Mouse (Mus musculus): ENCODE results near the gene Bank1. TPM values are rescaled to one million over a fixed set of nuclear protein-coding genes. Genes with fewer than 3 reads are reported as not detected.

Bank1 gene
- polyA plus RNA-seq, 1 experiment from 2014 or later, result 0.19 TPM

DNA sequence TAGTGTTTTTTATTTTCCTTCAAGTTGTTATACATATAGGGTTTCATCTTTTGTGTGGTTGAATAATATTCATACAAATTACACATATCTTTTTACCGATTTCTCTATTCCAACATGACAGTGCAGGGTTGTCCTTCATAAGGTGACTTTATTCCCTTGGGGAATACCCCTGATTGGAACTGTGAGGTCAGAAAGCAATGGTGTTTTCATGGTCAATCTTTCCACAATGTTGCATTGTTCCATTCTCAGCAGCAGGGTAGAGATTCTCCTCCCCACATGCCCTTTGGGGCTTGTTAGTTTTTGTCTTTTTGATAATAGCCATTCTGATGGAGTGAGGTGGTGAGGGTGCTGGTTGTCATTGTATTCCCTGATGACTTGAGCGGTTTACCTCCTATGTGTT, 80.9 kb downstream of the Bank1 start:
- 60% methylated on average over 2 of the region's 2 CpGs for WGBS
- H3K4me1 ChIP-seq, result 0 out of 2 replicates have a peak, but pooled peaks cover 2% of the 10 kb centered on the region
- DNase-seq (ENCODE audit: low spot score), result no peak
- no peaks in the 10 kb centered on the region for H3K27me3 ChIP-seq (ENCODE audit: low read depth, poor library complexity, severe bottlenecking)
- H3K9me3 ChIP-seq (replicated peaks), result no peaks in the 10 kb centered on the region
- H3K36me3 ChIP-seq, result no peaks in the 10 kb centered on the region
- no peak overlapping the region for H3K4me3 ChIP-seq
- H3K27ac ChIP-seq (replicated peaks), result no peak overlapping the region

DNA sequence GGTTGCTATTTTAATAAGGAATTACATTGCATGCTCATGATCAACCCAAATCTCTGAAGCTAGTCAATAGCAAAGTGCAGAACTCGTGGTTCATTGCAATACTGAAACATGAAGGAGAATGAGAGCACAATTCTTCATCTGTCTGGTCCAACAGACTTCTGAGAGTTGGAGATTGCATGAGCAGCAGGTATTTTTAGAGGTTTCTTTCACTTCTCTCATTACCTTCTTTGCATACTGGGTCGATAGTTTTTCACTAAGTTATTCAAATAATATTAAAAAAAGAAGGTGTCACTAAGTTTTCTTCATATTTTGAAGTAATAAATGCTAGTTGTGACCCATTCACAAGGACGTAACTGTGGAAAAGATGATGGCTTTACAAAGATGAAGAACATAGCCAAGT, 87.1 kb downstream of the Bank1 start:
- no peak for DNase-seq (ENCODE audit: low spot score)
- Histone ChIP-seq H3K4me3 (no peak overlapping the region), H3K27ac (replicated peaks) (no peak overlapping the region), H3K9me3 (replicated peaks) (no peaks in the 10 kb centered on the region), H3K4me1 (0 out of 2 replicates have a peak, but pooled peaks cover 2% of the 10 kb centered on the region), H3K36me3 (no peaks in the 10 kb centered on the region), H3K27me3 (ENCODE audit: low read depth, poor library complexity, severe bottlenecking) (no peaks in the 10 kb centered on the region)
- 85% methylated on average over 3 of the region's 3 CpGs for WGBS

DNA sequence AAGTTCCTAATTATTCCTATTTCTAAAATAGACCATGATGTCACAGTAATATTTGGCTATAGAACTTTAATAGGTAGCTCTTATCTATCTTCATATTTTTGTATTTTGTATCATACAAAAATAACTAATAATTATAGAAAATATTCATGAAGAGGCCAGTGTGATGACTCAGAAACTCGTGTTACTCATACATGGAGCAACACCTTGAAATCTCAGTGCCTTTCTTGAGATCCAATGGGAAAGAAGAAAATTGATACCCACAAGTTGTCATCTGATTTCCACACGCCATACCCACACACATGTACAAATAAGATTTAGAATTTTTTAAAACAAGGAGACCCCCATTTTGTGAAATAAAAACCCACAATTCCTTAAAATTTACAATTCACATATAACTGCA, 92.4 kb downstream of the Bank1 start:
- 83% methylated on average over 2 of the region's 2 CpGs for WGBS
- H3K9me3 ChIP-seq (replicated peaks), result no peaks in the 10 kb centered on the region
- no peaks in the 10 kb centered on the region for H3K27me3 ChIP-seq (ENCODE audit: low read depth, poor library complexity, severe bottlenecking)
- no peak for DNase-seq (ENCODE audit: low spot score)
- no peak overlapping the region for H3K4me3 ChIP-seq
- no peak overlapping the region for H3K27ac ChIP-seq (replicated peaks)
- H3K4me1 ChIP-seq, result no peaks in the 10 kb centered on the region
- no peaks in the 10 kb centered on the region for H3K36me3 ChIP-seq

DNA sequence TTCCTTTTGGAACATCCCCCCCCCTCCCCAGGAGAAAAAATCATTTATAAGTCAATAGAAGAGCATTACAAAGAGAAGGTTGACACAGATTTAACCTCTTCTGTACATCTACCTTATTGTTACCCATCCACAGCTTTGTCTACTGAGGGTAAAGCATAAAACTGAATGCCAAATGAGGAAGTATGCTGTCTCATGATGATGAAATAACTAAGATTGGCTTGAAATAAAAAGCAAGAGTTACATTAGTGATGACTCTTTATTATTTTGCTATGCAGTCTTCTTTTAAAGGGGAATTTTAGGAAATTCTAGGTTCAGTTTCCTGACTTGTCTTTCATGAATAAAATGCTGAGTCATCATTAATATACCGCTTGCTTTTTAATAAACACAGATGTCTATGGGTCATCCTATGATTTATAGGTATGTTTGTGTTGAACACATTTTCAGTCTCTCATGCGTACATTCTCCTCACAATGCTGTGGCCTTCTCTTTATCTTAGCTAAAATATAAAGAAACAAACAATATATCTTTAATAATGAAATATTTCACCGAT, 95.2 kb downstream of the Bank1 start:
- no peaks in the 10 kb centered on the region for H3K27me3 ChIP-seq (ENCODE audit: low read depth, poor library complexity, severe bottlenecking)
- no peak for DNase-seq (ENCODE audit: low spot score)
- 91% methylated on average over 3 of the region's 3 CpGs for WGBS

DNA sequence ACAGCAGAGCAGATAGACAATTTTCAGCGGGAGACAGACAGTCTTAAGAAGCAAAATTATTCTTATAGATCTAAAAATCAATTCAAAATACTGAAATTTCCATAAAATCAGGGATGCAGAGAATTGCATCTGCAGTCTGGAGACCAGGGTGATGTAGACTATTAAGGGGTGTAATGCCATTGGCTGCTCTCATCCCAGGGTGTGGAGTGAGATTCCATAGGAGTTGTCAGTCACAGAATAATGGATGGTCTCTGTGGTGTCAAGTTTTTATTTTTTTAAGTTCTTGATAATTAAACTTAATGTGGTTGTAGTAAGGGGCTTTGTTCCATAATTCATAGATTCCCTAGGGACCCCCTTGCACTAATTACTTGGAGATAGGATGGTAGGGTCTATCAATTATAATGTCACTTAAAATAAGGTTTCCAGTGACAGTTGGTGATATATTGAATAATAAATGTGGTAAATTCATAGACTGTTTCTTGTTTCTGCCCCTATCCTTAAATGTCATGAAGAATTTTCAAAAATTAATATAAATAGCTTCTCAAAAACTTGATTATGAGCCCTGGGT, 136.1 kb downstream of the Bank1 start:
- DNase-seq (ENCODE audit: low spot score), result no peak
- WGBS, result 82% methylated on average over 1 of the region's 1 CpGs
- no peaks in the 10 kb centered on the region for H3K27me3 ChIP-seq (ENCODE audit: low read depth, poor library complexity, severe bottlenecking)

More for the DNA sequence above, 95.2 kb downstream of the Bank1 start:
- no peaks in the 10 kb centered on the region for H3K4me1 ChIP-seq
- H3K36me3 ChIP-seq, result no peaks in the 10 kb centered on the region
- H3K4me3 ChIP-seq, result no peak overlapping the region
- no peak overlapping the region for H3K27ac ChIP-seq (replicated peaks)
- no peaks in the 10 kb centered on the region for H3K9me3 ChIP-seq (replicated peaks)

DNA sequence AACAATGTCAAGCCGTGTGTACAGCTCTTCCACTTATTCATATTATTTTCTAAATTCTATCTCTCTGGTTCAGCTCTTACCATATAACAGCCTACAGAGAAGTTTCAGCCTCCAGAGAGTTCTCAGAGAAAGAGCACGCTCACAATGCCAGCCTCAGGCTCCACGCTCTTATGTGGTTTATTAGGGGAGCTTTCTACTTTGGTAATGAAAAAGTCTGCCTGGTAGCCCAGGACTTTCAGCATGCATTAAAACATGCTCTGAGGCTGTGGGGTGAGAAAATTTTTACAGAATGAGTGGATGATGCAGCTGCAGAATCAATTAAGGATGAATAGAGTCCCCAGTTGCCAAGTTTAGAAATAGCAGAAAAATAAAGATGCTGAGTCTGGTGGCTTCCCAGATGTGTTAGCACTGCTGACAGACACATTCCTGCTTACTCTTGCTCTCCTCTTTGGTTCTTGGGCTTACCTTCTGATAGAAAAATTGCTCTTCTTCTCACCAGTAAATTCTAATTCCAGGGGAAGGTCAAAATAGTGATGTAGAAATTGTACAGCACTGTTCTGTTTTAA, 139.2 kb downstream of the Bank1 start:
- Histone ChIP-seq H3K9me3 (replicated peaks) (no peaks in the 10 kb centered on the region), H3K27me3 (ENCODE audit: low read depth, poor library complexity, severe bottlenecking) (no peaks in the 10 kb centered on the region), H3K4me3 (no peak overlapping the region), H3K4me1 (no peaks in the 10 kb centered on the region), H3K36me3 (no peaks in the 10 kb centered on the region), H3K27ac (replicated peaks) (no peak overlapping the region)
- DNase-seq (ENCODE audit: low spot score), result no peak
- 90% methylated on average over 3 of the region's 3 CpGs for WGBS

More for the DNA sequence above, 136.1 kb downstream of the Bank1 start:
- H3K4me1 ChIP-seq, result no peaks in the 10 kb centered on the region
- no peaks in the 10 kb centered on the region for H3K36me3 ChIP-seq
- H3K9me3 ChIP-seq (replicated peaks), result no peaks in the 10 kb centered on the region
- no peak overlapping the region for H3K4me3 ChIP-seq
- H3K27ac ChIP-seq (replicated peaks), result no peak overlapping the region

DNA sequence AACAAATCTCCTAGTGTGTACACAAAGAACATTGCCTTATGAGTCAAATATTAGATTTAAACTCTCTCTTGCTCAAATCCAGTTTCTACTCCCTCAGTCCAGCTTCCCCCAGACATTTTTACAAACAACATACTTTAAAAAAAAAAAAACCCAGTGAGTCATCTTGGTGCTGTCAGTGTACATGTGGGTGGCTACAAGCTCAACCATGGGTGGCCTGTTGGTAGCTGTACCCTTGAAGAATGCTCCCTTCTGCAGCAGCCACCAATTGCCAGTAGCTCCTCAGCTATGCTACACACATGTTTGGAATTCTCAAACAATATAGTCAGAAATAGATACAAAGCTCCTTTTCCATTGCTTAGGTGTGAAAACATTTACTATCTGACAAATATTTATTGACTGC, 154.2 kb downstream of the Bank1 start:
- no peak overlapping the region for H3K4me3 ChIP-seq
- H3K9me3 ChIP-seq (replicated peaks), result no peaks in the 10 kb centered on the region
- no peak for DNase-seq (ENCODE audit: low spot score)
- no peak overlapping the region for H3K27ac ChIP-seq (replicated peaks)
- peaks cover 6% of the 10 kb centered on the region for H3K4me1 ChIP-seq
- H3K27me3 ChIP-seq (ENCODE audit: low read depth, poor library complexity, severe bottlenecking), result no peaks in the 10 kb centered on the region
- H3K36me3 ChIP-seq, result no peaks in the 10 kb centered on the region

DNA sequence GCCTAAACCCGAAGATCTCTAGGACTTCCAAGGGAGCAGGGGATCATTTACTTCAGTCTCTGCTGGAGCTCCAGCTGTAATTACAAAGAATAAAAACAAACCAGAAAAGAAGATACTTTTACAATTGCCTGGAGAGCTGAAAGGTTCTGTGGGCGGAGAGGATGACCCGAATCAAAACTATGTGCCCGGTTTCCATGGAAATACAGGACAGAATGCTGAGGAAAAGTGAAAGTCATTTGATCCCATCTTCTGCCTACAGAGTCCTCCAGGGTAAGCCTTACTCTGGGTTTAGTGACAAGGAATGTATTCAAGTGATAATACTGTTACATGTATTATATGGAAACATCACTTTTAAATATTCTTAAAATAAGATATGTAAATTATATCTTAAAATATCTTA, 157.8 kb downstream of the Bank1 start:
- no peak for DNase-seq (ENCODE audit: low spot score)
- no peaks in the 10 kb centered on the region for H3K9me3 ChIP-seq (replicated peaks)
- no peaks in the 10 kb centered on the region; the same call in 1 of the 2 replicates for H3K27me3 ChIP-seq (ENCODE audit: low read depth, poor library complexity, severe bottlenecking)
- H3K4me3 ChIP-seq, result no peak overlapping the region
- no peak overlapping the region for H3K27ac ChIP-seq (replicated peaks)
- no peaks in the 10 kb centered on the region for H3K36me3 ChIP-seq
- H3K4me1 ChIP-seq, result peaks cover 6% of the 10 kb centered on the region
- WGBS, result 34% methylated on average over 4 of the region's 4 CpGs

DNA sequence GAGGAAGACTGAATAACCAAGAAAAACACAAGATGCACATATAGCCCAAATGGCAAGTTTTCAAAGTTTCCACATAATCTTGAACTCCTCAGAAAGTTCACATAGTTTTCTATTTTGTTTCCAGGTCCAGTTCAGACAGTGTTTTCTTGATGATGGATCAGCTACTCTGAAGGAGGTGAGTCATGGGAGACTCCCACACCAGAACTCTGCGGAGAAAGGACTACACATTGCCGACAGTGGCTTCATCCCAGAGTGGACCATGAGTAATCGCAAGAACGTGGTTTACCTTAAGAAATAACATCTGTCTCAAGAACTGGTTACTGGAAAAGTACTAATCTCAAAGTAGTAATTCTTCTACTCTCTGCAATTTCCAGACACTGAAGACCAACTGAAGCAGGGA, 159.2 kb downstream of the Bank1 start:
- H3K4me1 ChIP-seq, result peaks cover 6% of the 10 kb centered on the region
- H3K9me3 ChIP-seq (replicated peaks), result no peaks in the 10 kb centered on the region
- no peaks in the 10 kb centered on the region; the same call in 1 of the 2 replicates for H3K27me3 ChIP-seq (ENCODE audit: low read depth, poor library complexity, severe bottlenecking)
- H3K36me3 ChIP-seq, result no peaks in the 10 kb centered on the region
- no peak overlapping the region for H3K4me3 ChIP-seq
- DNase-seq (ENCODE audit: low spot score), result no peak
- no peak overlapping the region for H3K27ac ChIP-seq (replicated peaks)
- 92% methylated on average over 4 of the region's 4 CpGs for WGBS

DNA sequence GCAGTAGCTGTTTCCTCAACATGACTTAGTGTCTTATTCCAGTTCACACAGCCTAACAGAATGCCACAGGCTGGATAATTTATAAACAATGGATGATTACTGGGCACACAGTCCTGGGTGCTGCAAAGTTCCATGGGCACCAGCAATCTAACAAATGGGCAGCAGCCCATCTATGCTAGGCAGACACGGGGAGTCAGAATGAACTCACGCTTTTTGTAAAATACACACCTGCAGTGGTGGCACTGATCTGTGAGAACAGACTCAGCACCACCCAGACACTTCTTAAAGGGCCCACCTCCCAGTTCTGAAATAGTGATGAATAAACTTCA, 159.9 kb downstream of the Bank1 start:
- 90% methylated on average over 2 of the region's 2 CpGs for WGBS
- Histone ChIP-seq H3K36me3 (no peaks in the 10 kb centered on the region), H3K27ac (replicated peaks) (no peak overlapping the region), H3K4me1 (peaks cover 6% of the 10 kb centered on the region), H3K9me3 (replicated peaks) (no peaks in the 10 kb centered on the region), H3K27me3 (ENCODE audit: low read depth, poor library complexity, severe bottlenecking) (peaks cover 2% of the 10 kb centered on the region), H3K4me3 (no peak overlapping the region)
- DNase-seq (ENCODE audit: low spot score), result no peak

DNA sequence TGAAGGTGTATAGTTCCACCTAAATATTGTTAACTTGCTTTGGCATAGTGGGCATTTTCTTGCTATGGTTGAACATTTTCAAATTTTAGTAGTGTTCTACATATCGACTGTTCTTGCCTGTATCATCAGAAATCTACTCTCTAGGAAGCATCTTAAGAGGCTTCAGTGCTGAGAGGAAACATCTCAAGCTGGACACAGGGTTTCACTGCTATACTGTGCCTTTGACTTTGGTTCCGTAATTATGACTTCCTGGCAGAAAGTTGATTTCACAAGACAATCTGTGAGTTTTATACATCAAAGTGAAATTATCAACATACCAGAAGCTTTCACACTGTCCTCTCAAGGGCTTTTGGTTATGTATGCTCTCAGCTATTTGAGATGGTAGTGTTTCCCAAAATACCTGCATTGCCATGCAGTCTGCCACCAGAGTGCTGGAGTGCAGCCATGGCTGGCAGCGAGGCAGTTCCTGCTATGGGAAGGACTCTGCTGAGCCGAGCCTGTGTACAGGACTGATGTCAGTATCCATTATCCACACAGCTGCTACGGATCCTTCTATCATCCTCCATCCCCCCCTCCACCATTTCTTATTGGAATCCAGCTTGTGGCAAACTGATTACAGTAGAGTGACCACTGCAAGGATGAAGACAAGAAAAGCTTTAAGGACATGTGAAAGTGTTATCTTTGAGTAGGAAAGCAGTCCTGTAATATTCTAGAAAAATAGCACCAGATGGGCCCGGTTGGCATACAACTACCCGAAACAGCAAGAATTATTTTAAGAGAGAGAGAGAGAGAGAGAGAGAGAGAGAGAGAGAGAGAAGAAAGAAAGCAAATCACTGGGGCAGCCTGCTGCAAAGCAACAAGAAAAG, 160.5 kb downstream of the Bank1 start:
- no peaks in the 10 kb centered on the region for H3K36me3 ChIP-seq
- H3K4me1 ChIP-seq, result peaks cover 6% of the 10 kb centered on the region
- no peak overlapping the region for H3K4me3 ChIP-seq
- H3K27ac ChIP-seq (replicated peaks), result no peak overlapping the region
- H3K27me3 ChIP-seq (ENCODE audit: low read depth, poor library complexity, severe bottlenecking), result peaks cover 8% of the 10 kb centered on the region
- no peak for DNase-seq (ENCODE audit: low spot score)
- 88% methylated on average over 7 of the region's 7 CpGs for WGBS
- H3K9me3 ChIP-seq (replicated peaks), result no peaks in the 10 kb centered on the region

DNA sequence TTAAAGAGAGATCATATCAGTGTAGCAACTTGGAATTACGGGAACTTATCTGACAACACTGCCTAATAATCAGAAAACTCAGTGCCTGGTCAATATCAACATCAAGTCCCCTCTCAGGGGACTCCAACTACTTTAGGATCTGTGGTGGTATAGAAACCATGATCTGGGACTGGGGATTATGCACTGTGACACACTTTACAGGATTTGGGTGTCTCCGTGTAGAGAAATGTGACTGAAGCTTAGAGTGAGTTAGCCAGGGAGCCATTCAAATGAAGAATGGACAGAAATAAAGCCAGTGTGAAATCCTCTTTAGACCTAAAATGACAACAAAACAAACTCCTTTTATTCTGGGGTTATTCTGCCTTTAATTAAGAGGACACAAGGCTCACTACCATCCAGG, 167.8 kb downstream of the Bank1 start:
- WGBS, result 54% methylated on average over 2 of the region's 2 CpGs
- Histone ChIP-seq H3K36me3 (no peaks in the 10 kb centered on the region), H3K27me3 (ENCODE audit: low read depth, poor library complexity, severe bottlenecking) (peaks cover 53% of the 10 kb centered on the region), H3K27ac (replicated peaks) (no peak overlapping the region), H3K4me1 (peaks cover 7% of the 10 kb centered on the region; the same call in 1 of the 2 replicates), H3K4me3 (no peak overlapping the region), H3K9me3 (replicated peaks) (no peaks in the 10 kb centered on the region)
- no peak for DNase-seq (ENCODE audit: low spot score)

DNA sequence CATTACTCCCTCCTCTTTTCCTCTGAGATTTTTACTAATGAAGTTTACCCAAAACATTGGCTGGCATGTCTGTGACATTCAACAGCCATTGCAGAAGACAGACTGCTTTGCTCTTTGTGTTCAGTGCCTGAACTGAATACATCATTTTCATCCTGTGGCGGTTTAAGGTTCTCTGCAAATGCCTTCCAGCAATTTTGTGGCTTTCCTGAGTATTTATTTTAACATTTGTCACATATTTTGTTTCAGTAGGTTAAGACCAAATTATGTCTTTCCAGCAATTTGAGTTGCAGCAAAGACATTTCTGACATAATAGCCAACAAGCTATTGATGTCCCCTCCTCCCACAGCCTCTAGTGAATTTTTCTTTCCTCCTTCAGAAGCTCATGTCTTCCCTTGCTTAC, 170.3 kb downstream of the Bank1 start:
- H3K27me3 ChIP-seq (ENCODE audit: low read depth, poor library complexity, severe bottlenecking), result peaks cover 50% of the 10 kb centered on the region
- H3K4me1 ChIP-seq, result peaks cover 7% of the 10 kb centered on the region; the same call in 1 of the 2 replicates
- H3K36me3 ChIP-seq, result no peaks in the 10 kb centered on the region
- H3K4me3 ChIP-seq, result no peak overlapping the region
- no peaks in the 10 kb centered on the region for H3K9me3 ChIP-seq (replicated peaks)
- DNase-seq (ENCODE audit: low spot score), result no peak
- 84% methylated on average over 1 of the region's 1 CpGs for WGBS
- H3K27ac ChIP-seq (replicated peaks), result no peak overlapping the region

Measured in midbrain, embryonic 10.5 days (tissue).